Mouse (Mus musculus): ENCODE results near the gene Fgf8. TPM values are rescaled to one million over a fixed set of nuclear protein-coding genes. Genes with fewer than 3 reads are reported as not detected.
A peak's percentile ranks its signal among the peaks of the same experiment; 100 is the strongest.

The Fgf8 gene
- polyA plus RNA-seq, 1 experiment from 2014 or later = 0.17 TPM

- no peak for DNase-seq (ENCODE audit: low spot score)
These were observed 12.7 kb downstream of the Fgf8 start for GRCm38 (mm10) chr19:45730042-45730441.

GRCm38 (mm10) chr19:45727231-45727630 lies 15.5 kb downstream of the Fgf8 start:
- DNase-seq (ENCODE audit: low spot score) = peak; percentile 73

GRCm38 (mm10) chr19:45725677-45726277 lies 16.9 kb downstream of the Fgf8 start:
- DNase-seq (ENCODE audit: low spot score) = no peak

GRCm38 (mm10) chr19:45722188-45722587 lies 20.5 kb downstream of the Fgf8 start:
- DNase-seq (ENCODE audit: low spot score) = no peak

GRCm38 (mm10) chr19:45718286-45718685 lies 24.4 kb downstream of the Fgf8 start:
- DNase-seq (ENCODE audit: low spot score) = no peak

GRCm38 (mm10) chr19:45717493-45718220 lies 25.1 kb downstream of the Fgf8 start:
- no peak for DNase-seq (ENCODE audit: low spot score)

- no peak for DNase-seq (ENCODE audit: low spot score)
These were observed 34.0 kb downstream of the Fgf8 start for GRCm38 (mm10) chr19:45708704-45709103.

GRCm38 (mm10) chr19:45696281-45696600 lies 46.5 kb downstream of the Fgf8 start:
- DNase-seq (ENCODE audit: low spot score) = no peak

GRCm38 (mm10) chr19:45695496-45696280 lies 47.0 kb downstream of the Fgf8 start:
- no peak for DNase-seq (ENCODE audit: low spot score)

GRCm38 (mm10) chr19:45694056-45694455 lies 48.7 kb downstream of the Fgf8 start:
- peak; percentile 54 for DNase-seq (ENCODE audit: low spot score)

- DNase-seq (ENCODE audit: low spot score) = no peak
These were observed 50.5 kb downstream of the Fgf8 start for GRCm38 (mm10) chr19:45692211-45692610.

GRCm38 (mm10) chr19:45691001-45691535 lies 51.6 kb downstream of the Fgf8 start:
- no peak for DNase-seq (ENCODE audit: low spot score)

- no peak for DNase-seq (ENCODE audit: low spot score)
These were observed 55.7 kb downstream of the Fgf8 start for GRCm38 (mm10) chr19:45687001-45687400.

Other genes with a start within 250 kb of the Fgf8 start
- 5.1 and 5.7 TPM in 2 replicates for gene Poll, start 182.4 kb downstream of the Fgf8 start, polyA plus RNA-seq (2015; fragmentation: Nextera tagmentation; extraction: Ambion mirVana)
- gene Gm17018, start 182.3 kb downstream of the Fgf8 start, polyA plus RNA-seq (2015; fragmentation: Nextera tagmentation; extraction: Ambion mirVana) = 49.5 and 54.3 TPM in 2 replicates
- gene Fbxw4, start 82.6 kb downstream of the Fgf8 start, polyA plus RNA-seq (2015; fragmentation: Nextera tagmentation; extraction: Ambion mirVana) = 23.0 and 24.5 TPM in 2 replicates
- 27.4 and 34.1 TPM in 2 replicates for gene Npm3, start 6.7 kb upstream of the Fgf8 start, polyA plus RNA-seq (2015; fragmentation: Nextera tagmentation; extraction: Ambion mirVana)
- gene Mgea5, start 40.9 kb upstream of the Fgf8 start, polyA plus RNA-seq (2015; fragmentation: Nextera tagmentation; extraction: Ambion mirVana) = 61.0 and 90.5 TPM in 2 replicates
- 1.3 TPM in 2 replicates for gene Kcnip2, start 73.1 kb upstream of the Fgf8 start, polyA plus RNA-seq (2015; fragmentation: Nextera tagmentation; extraction: Ambion mirVana)